Mouse (Mus musculus): ENCODE measurements at regions not wholly inside any gene's neighbourhood (a gene's known extent, or its start where the extent isn't known, plus 50 kb on each side); places are given as distances from the start of the nearest gene placed in this dataset.

GRCm38 (mm10) chr8:35991936-35992603, 226.5 kb downstream of the Gm19410 start:
- no peak for DNase-seq (ENCODE audit: low spot score)

DNA sequence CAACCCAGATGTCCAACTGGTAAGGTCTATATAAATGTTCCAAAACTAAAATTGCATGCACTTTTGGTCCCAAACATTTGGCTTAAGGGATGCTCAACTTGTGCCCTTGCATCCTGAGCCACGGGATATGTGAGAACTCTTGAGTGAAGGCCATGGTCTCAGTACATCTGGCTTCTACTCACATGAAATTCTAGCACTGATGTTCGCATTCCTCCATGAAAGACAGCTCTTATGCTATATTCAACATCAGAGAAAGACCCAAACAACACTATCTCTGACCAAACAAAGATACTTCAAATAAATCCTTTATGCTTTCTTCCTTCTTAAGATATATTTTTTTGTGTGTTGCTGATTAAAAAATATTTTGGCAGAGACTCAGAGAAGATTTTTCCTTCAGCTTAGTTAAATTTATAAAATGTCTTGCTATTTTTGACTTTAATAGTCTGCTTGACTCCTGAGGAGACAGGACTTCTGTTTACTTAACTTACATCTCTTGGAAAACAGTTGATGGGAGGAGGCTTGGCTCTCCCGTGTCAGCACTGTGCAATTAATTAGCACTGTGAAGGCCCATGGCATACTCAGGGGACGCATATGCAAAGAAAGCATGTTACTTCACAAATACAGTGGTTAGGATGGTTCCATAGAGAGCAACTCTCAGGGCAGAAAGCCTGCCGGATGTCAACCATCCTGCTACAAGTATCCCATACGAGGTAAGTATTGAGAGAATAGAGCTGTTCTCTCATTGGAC, 230.9 kb downstream of the Gm19410 start:
- DNase-seq (ENCODE audit: low spot score): no peak

DNA sequence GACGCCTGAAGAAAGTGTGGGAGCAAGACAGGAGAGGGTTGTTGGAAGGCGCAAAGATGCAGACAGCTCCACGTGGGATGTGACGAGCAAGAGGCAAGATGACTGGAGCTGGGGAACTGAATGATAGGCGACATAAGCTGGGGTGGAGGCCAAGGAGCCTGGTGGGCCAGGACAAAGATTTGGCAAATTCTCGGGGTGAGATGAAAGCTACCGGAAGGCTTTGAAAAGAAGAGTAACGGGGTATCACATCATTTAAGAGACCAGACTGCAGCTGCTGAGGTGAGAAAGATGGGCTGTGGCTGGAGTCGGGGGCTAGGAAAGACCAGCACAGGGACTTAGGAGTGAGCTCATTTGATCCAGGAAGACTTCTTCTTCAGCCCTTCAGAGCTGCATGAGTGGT, 234.0 kb downstream of the Gm19410 start:
- DNase-seq (ENCODE audit: low spot score): no peak

DNA sequence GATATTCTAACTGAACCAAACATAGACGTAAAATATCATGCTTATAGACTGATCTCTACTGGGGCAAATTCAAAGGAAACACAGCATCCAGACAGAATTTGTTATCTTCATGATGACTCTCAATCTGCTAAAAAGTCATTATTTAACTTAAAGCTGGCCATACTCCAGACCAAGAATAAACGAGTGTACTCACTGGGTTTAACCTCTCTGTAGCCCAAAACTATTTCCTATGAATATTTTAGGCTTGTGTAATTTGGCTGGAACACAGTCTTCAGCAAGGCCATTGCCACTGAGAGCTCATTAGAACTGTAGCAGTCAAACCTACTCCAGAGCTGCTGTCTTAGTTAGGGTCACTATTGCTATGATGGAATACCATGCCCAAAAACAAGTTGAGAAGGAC, 238.8 kb downstream of the Gm19410 start:
- no peak for DNase-seq (ENCODE audit: low spot score)

DNA sequence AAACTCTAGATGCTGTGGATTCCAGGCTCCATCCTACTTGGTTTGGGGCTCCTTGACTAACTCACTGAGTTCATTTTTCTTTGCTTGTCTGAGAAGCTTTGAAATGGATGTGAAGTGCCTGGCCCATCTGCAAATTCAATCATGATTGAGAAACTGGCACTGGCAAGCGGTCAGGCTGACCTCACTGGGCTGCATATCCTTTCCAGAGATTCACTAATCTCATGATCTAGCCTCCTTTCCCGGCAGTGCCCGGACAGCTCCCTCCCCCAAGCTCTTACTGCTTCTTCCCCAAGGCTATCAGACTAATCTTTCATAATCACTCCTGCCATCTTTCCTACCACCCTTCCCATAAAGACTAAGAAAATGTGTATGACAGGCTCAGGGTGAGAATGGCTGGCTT, 239.9 kb downstream of the Gm19410 start:
- DNase-seq (ENCODE audit: low spot score): no peak

DNA sequence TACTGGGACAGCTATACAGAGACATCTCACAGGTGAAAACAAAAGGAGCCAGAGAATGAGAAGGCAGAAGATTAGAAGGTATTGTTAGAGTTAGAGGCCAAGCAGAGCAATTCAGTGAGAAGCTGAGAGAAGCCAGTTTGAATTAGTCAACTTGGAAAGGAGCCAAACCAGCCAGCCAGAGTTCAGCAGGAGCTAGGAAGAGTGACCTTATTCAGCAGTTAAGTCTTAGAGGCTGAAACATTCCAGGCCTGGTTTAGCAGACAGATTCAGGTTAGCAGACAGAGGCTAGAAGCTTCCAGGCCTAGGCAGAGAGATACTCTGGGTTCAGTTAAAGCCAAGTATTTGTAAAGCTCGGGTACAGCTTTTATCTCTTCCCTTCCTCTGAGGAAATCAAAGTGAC, 242.1 kb downstream of the Gm19410 start:
- no peak for DNase-seq (ENCODE audit: low spot score)

- no peak for DNase-seq (ENCODE audit: low spot score)
Measured at GRCm38 (mm10) chr8:36009565-36009964, 244.0 kb downstream of the Gm19410 start.

- DNase-seq (ENCODE audit: low spot score): no peak
Measured at GRCm38 (mm10) chr8:36010446-36011217, 245.0 kb downstream of the Gm19410 start.

- DNase-seq (ENCODE audit: low spot score): no peak
Measured at GRCm38 (mm10) chr8:36014862-36015261, 249.3 kb downstream of the Gm19410 start.

- no peak for DNase-seq (ENCODE audit: low spot score)
Measured at GRCm38 (mm10) chr8:36016321-36017114, 250.9 kb downstream of the Gm19410 start.

GRCm38 (mm10) chr8:36018993-36019753, 253.6 kb downstream of the Gm19410 start:
- DNase-seq (ENCODE audit: low spot score): no peak

GRCm38 (mm10) chr8:36019895-36020294, 254.3 kb downstream of the Gm19410 start:
- DNase-seq (ENCODE audit: low spot score): no peak

DNA sequence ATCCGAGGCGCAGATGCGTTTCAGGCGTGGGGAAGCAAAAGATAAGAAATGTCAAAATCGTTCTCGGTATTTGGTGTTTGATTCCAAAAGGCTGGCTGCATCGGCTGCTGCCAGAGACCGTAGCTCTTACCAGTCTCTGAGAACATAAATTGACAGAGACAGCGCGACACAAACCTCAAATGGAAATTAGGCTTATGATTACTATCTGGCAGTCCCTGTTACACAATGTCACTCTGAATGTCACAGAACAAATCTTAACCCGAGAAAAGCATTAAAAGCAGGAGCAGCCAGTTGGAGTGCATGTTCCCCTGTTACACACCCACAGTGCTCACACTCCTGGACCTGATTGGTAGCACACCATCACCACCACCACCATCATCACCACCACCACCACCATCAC, 262.0 kb downstream of the Gm19410 start:
- DNase-seq (ENCODE audit: low spot score): no peak

- DNase-seq (ENCODE audit: low spot score): no peak
Measured at GRCm38 (mm10) chr8:36028121-36028955, 262.7 kb downstream of the Gm19410 start.

DNA sequence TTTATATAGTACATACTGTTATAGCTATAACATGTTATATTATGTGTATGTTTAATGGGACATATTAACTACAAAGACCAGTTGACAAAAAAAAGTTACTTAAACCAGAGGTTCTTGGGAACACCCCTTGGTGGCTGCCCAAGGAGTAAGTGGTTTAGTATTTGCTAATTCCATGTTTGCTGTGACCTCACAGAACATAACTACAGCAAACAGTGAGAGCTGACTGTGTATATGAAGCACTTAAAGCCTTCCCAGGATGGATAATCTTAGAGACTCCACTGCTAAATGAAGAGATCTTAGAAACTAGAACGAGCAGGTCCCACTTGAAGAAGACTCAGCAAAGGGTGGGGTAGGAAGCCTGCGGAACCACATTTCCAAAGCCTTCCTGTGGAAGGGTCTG, 263.9 kb downstream of the Gm19410 start:
- no peak for DNase-seq (ENCODE audit: low spot score)

- DNase-seq (ENCODE audit: low spot score): no peak
Measured at GRCm38 (mm10) chr8:36030237-36030636, 264.6 kb downstream of the Gm19410 start.

- no peak for DNase-seq (ENCODE audit: low spot score)
Measured at GRCm38 (mm10) chr8:36031966-36032719, 266.6 kb downstream of the Gm19410 start.

GRCm38 (mm10) chr8:36035339-36035738, 269.7 kb downstream of the Gm19410 start:
- DNase-seq (ENCODE audit: low spot score): no peak

GRCm38 (mm10) chr8:36036271-36036670, 270.7 kb downstream of the Gm19410 start:
- no peak for DNase-seq (ENCODE audit: low spot score)
